In the genomic region with DNA sequence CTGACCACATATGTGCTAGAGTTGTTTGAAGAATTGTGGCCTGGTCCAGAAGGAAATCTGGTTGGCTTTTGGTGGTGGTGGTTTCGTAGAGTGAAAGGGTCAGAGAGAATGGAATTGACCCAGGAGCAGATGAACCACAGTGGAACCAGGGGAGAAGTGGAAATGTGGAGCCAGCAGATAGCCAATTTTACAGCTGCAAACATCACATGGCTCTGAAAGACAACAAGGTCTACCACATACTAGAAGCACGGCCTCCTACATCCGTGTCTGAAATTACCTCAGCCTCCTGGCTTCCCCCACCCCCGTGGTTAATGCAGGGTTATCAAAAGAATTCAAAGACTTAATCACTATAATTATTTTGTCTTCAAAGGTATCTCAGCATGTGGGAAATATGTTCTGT, we compare ENCODE assay signal across 23 mouse cellular contexts. TPM values are rescaled to one million over a fixed set of nuclear protein-coding genes. Genes with fewer than 3 reads are reported as not detected.
DNase-seq lines count a peak whose midpoint lies in the region; ATAC-seq lines count a peak whose summit lies in the region.
"Had no signal": no experiment of that assay in that cellular context is flagged by ENCODE, and none has a peak within 500 bp of the region (broad histone marks: within the 10 kb centered on the region; RNA-seq: fewer than 3 reads in every experiment).

No protein-coding gene starts in this region.

- peak overlapping the region; percentile 68 for H3K4me2 ChIP-seq in liver, embryonic 13.5 days
- H3K4me2 ChIP-seq: embryonic facial prominence, embryonic 15.5 days; midbrain, embryonic 11.5 days; neural tube, embryonic 13.5 days had no signal

- intact Hi-C loops in heart, postnatal 36 days (cut with DNase I) = no loop called here

- H3K9me3 ChIP-seq in heart, embryonic 10.5 days = no peaks in the 10 kb centered on the region
- no peaks in the 10 kb centered on the region for H3K9me3 ChIP-seq in liver, embryonic 13.5 days (replicated peaks)
- H3K9me3 ChIP-seq: embryonic facial prominence, embryonic 15.5 days; neural tube, embryonic 13.5 days had no signal

- H3K4me1 ChIP-seq in heart, embryonic 10.5 days = peaks cover 17% of the 10 kb centered on the region
- peaks cover 44% of the 10 kb centered on the region for H3K4me1 ChIP-seq in liver, embryonic 13.5 days (replicated peaks)
- H3K4me1 ChIP-seq: embryonic facial prominence, embryonic 15.5 days; neural tube, embryonic 13.5 days had no signal

- 83% methylated on average over 4 of the region's 4 CpGs for WGBS in heart, embryonic 10.5 days
- 38% methylated on average over 4 of the region's 4 CpGs for WGBS in liver, embryonic 13.5 days (ENCODE audit: insufficient replicate concordance)

- peak overlapping the region; percentile 39; the same call in 1 of the 2 replicates for H3K27ac ChIP-seq in heart, embryonic 10.5 days
- H3K27ac ChIP-seq in liver, embryonic 13.5 days = peak overlapping the region; percentile 96
- H3K27ac ChIP-seq: embryonic facial prominence, embryonic 15.5 days; neural tube, embryonic 13.5 days had no signal

- DNase-seq in heart, embryonic 10.5 days (ENCODE audit: low spot score) = no peak
- DNase-seq in heart, postnatal 36 days = no peak
- DNase-seq in liver, embryonic 13.5 days = peak; percentile 26
- no peak for DNase-seq in urinary bladder, postnatal 4 days (ENCODE audit: low spot score in 2 of 2)
- DNase-seq in kidney, postnatal 14 days = no peak
- DNase-seq in cerebellum, postnatal 4 days (ENCODE audit: low spot score in 2 of 2) = no peak
- DNase-seq: adrenal gland, postnatal 25 days; cerebellum, adult 9-11 months; embryo, embryonic 11 days; kidney, adult 8-10 months had no signal

- no peaks in the 10 kb centered on the region for H3K36me3 ChIP-seq in heart, embryonic 10.5 days
- no peaks in the 10 kb centered on the region for H3K36me3 ChIP-seq in liver, embryonic 13.5 days
- H3K36me3 ChIP-seq: embryonic facial prominence, embryonic 15.5 days; neural tube, embryonic 13.5 days had no signal

- no peaks in the 10 kb centered on the region for H3K27me3 ChIP-seq in heart, embryonic 10.5 days (ENCODE audit: insufficient read depth, poor library complexity, severe bottlenecking)
- H3K27me3 ChIP-seq in liver, embryonic 13.5 days = no peaks in the 10 kb centered on the region
- H3K27me3 ChIP-seq: embryonic facial prominence, embryonic 15.5 days; neural tube, embryonic 13.5 days; Patski had no signal

- H3K9ac ChIP-seq in liver, embryonic 13.5 days = peak overlapping the region; percentile 67
- H3K9ac ChIP-seq: embryonic facial prominence, embryonic 15.5 days; neural tube, embryonic 13.5 days had no signal

- peak; percentile 43 for ATAC-seq in CD4-positive, CD25-positive, alpha-beta regulatory T cell, adult 4 months
- ATAC-seq in common myeloid progenitor, adult 5-6 weeks (replicated peaks; ENCODE audit: low read depth, poor library complexity, severe bottlenecking) = peak; percentile 14; the same call in 1 of the 2 replicates
- no peak for ATAC-seq in liver, embryonic 13.5 days (ENCODE audit: low read depth)
- ATAC-seq: forebrain, embryonic 14.5 days; hindbrain, embryonic 16.5 days; Patski had no signal

- no peak overlapping the region for H3K4me3 ChIP-seq in heart, embryonic 10.5 days
- H3K4me3 ChIP-seq in liver, embryonic 13.5 days (replicated peaks) = peak overlapping the region; percentile 53
- H3K4me3 ChIP-seq: embryonic facial prominence, embryonic 15.5 days; neural tube, embryonic 13.5 days had no signal

RNA-seq across cellular contexts. Expression of gene Samd7, which starts 18.8 kb away (rescaled TPM):
- polyA plus RNA-seq in heart, embryonic 10.5 days (2016; fragmentation: Nextera tagmentation; extraction: Ambion mirVana) = not detected in 2 replicates
- not detected for total RNA-seq in heart, postnatal 36 days (2021)
- polyA plus RNA-seq in CD4-positive, CD25-positive, alpha-beta regulatory T cell, adult 4 months (2017; shearing (Covaris generic)) = not detected
- total RNA-seq in common myeloid progenitor, adult 5-6 weeks (2017) = not detected in 2 replicates
- polyA plus RNA-seq in liver, embryonic 13.5 days (2015; fragmentation: Nextera tagmentation; extraction: Ambion mirVana) = 0.06 and 0.09 TPM in 2 replicates
- total RNA-seq: adrenal gland, postnatal 25 days; layer of hippocampus, postnatal 25 days; left cerebral cortex, postnatal 25 days had no signal
- polyA plus RNA-seq: embryonic facial prominence, embryonic 15.5 days; forebrain, embryonic 14.5 days; heart, embryonic 16.5 days; midbrain, embryonic 11.5 days; neural tube, embryonic 13.5 days; Patski; stomach, embryonic 14.5 days; urinary bladder, adult 2 months had no signal

RNA-seq across cellular contexts. Expression of gene Sec62, which starts 27.8 kb away (rescaled TPM):
- 39.4 and 47.6 TPM in 2 replicates for polyA plus RNA-seq in heart, embryonic 10.5 days (2016; fragmentation: Nextera tagmentation; extraction: Ambion mirVana)
- total RNA-seq in heart, postnatal 36 days (2021) = 10 to 100 TPM; 41.4 to 43.2 TPM
- polyA plus RNA-seq in CD4-positive, CD25-positive, alpha-beta regulatory T cell, adult 4 months (2017; shearing (Covaris generic)) = 100 to 1,000 TPM in 1 of 2 experiments, 10 to 100 TPM in 1; 51.5 to 103 TPM
- 88.0 and 105 TPM in 2 replicates for total RNA-seq in common myeloid progenitor, adult 5-6 weeks (2017)
- polyA plus RNA-seq in liver, embryonic 13.5 days (2015; fragmentation: Nextera tagmentation; extraction: Ambion mirVana) = 56.5 and 68.1 TPM in 2 replicates
